Mouse (Mus musculus) layer of hippocampus, postnatal 14 days (tissue): ENCODE measurements around the gene Mllt10. TPM values are rescaled to one million over a fixed set of nuclear protein-coding genes. Genes with fewer than 3 reads are reported as not detected.

Experiments used
- DNase-seq, 2 experiments: peaks; one replicate each; pipeline ENCODE4 v3.0.0; 2021 to 2022; ENCODE audit warnings: low spot score in 2 of 2, mixed read lengths in 1 of 2
- total RNA-seq, 2 experiments: library from RNA; stranded (reverse); gene quantifications; 2 replicates each; pipeline ENCODE4 v1.2.3; 2021

Gene Mllt10
- total RNA-seq, 2 experiments from 2014 or later = 51.0 to 63.0 TPM

DNA sequence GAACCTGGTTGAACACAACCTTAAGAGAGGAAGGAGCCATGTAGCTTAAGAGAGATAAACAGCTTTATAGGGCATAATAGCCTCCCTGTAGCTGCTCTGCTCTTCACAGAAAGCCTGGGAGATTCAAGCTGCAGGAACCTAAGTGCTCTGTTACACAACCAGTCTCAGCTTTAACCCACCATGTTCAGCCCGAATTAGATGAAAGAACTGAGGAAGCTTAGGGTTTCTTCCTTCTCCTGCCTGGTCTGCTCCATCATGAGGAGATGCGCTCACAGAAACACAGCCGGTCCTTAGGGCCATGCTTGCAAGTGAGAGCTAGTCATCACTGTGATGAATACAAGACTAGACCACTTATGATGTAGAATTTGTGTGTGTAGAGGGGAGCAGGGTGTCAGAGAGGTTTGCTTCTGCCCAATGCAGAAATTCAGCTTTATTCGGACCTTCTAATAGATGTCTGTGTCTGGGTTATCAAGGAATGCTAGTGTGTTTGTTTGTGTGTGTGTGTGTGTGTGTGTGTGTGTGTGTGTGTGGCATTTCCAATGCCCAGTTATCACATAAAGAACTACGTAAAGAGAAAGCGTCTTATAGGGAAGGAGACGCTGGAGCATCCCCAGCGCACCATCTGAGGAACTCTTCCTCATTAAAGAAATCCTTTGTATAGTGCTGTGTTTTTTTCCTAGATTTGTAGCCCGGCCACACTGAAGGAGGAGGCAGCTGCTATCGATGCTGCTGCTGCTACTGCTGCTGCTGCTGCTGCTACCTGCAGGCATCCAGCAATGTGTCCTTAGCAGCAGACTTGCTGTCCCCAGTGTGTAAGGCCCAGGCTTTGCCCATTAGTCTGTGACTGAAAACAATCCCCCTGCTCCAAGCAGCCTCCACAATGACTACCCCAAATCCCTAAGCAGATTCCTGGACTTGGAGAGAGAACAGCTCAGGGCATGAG, 21.6 kb upstream of the Mllt10 start:
- no peak for DNase-seq

DNA sequence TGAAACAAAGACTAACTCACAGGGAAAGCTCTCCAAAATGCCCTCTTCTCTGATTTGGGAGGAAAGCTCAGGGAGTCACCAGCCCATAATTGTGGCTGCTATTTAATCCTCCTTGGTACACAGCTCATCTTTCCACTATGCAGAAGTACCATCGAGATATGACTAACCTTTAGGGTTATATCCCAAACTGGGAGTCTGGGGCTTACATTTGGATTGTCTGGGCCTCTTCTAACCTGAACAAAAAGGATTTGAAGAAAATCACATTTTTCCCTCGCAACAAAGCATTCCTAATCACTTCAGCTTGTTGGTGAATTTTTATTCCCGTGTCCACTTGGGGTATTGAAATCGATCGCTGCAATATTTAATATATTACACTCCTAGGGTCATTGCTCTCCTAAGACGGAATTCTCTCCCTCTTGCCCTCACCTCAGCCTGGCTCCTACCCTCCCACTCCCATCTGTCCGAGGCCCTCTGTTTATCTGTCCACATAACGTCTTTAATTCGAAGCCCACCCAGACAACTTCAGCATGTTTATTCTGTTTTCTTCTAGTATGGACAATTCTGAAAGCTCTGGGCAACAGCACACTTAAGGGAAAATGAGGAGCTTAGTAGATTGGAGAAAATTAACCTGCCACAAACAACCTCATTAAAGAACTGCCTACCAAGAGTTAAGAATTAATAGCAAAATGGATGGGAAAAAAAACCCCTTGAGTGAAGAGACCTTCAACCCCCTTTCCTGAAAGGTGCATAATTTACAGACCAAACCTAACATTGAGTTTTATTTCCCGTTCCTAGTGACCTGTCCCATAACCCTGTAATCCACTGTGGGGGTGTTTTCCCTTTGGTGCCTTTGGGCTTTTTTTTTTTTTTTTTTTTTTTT, 20.4 kb upstream of the Mllt10 start:
- no peak for DNase-seq

DNA sequence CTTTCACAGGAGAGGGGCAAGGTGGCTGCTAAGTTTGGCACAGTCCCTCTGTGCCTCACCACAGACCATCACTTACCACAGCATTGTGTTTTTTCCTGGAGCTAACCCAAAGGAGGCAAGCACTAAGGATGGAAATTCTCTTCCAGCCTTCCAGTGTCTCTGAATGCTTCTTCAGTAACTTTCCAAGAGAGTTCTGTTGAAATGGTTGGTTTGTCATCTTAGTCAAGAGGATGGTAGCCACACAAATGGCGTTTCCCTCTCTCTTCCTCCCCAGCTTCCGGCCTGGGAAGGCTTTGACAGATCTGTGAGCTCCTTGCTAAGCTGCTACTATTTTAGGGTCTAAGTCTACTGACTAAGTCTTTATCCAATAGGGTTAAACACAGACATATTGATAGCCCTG, 17.5 kb upstream of the Mllt10 start, which contains the start of gene A930004D18Rik:
TSS of gene A930004D18Rik (minus strand) at position 247 of the 400 bp plus-strand sequence.
- no peak for DNase-seq

DNA sequence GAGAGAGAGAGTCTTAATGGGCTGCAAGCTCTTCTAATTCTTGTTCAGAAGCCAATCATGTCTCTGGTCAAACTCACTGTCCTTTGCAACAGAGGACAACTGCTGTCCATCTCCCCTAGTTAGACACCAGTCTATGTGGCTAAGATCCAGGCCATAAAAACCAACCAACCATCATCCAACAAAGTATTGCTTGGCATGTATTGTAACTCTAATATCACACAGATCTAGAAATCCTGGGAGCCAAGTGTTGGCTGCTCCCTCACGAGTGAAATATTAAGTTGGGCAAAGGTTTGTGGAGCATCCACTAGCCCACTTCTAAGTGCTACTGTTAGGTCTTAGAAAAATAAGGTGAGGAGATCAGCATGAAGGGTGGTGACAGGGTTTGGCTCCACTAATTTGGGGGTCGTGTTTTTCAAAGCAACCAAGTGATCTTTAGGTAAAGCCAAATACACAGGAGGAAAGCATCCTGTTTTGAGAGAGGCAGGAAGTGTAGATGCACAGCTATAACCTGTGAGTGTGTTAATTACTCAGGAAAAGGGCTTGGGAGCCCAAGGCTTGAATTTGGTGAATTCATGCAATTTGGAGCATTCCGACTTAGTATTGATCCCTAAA, 16.8 kb upstream of the Mllt10 start:
- DNase-seq = no peak

DNA sequence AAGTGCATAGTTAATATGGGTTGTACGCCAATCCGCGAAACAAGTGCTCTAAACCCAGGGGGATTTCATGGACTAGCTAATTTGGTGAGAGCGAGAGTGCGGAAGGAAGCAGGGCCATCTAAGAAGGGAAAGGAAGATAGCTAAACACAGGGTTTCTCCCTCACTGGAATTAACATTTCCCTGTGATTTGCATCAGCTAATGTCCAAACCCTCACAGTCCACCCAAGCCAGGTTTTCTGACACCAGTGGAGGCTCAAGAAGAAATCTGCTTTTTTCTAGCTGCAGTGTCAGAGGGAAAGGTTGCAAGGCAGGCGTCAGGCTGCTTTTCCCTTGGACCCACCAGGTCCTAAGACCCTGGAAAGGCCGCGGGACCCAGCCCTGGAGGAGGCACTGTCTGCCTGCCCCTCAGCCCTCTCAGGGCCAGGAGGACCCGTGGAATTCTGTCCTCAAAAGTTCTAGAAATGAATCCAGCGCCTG, 16.1 kb upstream of the Mllt10 start:
- DNase-seq = no peak

DNA sequence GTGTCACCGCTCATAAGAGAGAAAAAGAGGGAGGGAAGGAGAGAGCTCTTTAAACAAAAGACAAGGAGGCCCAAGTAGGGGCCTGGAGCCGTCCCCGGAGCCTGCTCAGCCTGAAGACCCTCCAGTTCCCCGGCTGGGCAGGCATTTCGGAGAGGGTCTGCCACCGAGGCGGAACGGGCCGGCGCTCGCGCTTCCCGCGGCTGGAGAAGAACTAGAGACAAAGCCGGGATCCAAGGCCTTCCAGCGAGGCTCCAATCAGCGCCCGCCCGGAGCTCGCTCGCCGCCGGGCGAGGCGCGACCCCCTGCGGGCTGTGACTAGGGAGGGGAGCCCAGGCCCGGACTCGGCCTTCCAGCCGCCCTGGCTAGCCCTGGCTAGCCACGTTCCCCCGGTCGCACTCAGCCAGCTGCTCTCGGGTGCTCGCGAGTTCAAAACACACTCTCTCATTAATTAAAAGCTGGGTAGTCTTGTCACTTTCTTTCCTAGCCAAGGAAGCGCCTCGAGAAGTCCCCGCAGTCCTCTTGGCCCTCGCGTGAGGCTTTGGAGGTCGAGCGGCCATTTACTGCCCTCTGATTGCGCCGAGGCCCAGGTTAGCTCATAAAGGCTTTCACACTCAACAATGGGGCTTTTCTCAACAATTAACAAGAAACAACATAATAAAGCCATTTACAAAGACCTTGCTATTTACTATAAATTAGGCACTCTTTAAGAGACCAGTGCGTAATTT, 15.3 kb upstream of the Mllt10 start:
- DNase-seq = peak in 1 of 2 experiments; percentile 64

DNA sequence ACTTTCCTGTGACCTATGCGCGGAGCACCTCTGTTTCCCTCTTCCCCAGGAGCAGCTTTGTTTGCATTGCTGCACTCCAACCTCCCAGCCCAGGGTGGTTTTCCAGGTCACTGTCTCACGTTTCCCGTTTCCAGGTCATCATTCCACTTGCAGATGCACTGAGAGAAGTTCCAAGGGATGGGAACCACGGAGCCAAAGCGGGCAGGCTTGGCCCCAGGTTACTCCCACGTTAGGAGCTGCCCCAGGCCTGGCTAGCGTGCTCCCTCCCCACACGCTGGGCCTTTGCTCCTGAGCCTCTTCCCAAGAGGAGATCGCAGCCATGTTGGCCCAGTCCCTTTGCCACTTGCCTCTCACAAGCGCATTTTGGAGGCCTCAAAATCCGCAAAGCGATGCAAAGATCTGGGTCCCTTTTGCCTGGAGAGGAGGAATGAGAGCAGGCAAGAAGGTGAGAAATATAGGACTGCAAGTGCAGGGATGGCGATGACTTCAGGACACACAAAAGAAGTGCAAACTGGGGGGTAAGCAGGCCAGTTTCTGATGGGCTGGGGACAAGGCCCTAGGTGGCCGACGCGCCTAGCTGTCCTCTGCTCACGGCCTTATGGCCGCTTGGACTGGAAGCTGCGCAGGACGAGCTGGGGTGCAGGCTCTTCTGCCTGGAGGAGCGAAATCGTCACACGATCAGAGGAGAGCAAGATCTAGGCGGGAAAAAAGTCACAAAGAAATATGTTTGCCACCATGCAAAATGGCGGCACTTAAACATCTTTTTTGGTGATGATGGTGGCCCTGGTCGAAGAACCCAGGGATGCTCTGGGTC, 14.5 kb upstream of the Mllt10 start:
- DNase-seq = no peak

DNA sequence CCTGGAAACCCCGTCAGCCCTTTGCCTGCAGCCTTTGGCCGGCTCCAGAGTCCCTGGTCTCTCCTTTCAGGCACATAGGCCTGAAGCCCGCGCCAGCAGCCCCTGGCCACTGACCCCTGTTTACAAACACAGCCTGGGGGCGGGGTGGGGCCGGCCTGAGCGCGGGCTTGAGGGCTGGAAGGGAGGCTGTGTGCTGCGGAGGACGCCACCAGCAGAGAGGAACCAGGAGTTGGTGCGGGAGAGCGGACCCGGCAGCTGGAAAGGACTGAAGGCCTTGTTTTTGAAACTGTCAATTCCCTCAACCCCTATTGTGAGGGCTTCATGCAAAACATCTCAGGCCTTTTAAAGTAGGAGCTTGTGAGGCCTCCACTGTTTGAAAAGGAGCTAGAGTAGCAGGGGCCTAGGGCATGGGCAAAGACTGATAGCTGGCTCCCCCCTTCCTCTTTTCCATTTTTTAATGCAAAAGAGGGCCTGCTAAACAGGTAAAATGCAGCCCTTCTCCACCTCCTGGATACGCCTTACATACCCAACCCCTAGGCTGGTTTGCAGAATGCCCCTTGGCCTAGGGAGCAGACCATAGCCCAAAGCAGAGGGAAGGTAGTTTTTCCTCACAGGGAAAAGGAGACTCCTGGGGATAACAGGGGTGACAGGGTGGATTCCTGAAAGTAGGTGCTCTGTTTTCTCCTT, 13.7 kb upstream of the Mllt10 start:
- DNase-seq = peak; percentile 52 to 61

DNA sequence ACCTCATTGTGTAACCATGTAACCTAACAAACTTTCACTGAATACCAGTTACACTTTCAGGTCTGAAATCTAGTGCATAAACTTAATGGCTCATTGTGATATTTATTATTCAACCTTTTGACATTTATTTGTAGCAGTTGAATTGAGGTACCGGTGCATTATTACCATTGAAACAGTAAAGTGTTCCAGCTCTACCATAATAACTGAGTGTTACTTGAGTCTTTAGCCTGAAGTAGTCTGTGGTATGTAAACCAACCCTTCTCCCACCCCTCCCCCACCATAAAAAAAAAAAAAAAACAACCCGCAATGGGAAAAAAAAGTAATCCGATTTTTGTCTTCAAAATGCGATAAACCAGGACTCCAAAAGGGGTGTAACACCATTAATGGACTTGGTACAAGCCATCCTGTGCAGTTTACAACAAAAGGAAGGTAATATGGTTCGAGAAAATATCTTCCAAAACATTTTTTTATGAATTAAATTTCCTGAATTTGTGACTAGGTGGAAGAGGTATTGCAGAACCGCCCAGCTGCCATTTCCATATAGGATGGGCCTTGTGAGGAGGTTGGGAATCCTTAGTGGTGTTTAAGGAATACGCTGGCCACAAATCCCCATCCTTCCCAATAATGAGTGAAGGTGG, 9.8 kb upstream of the Mllt10 start:
- DNase-seq = no peak

DNA sequence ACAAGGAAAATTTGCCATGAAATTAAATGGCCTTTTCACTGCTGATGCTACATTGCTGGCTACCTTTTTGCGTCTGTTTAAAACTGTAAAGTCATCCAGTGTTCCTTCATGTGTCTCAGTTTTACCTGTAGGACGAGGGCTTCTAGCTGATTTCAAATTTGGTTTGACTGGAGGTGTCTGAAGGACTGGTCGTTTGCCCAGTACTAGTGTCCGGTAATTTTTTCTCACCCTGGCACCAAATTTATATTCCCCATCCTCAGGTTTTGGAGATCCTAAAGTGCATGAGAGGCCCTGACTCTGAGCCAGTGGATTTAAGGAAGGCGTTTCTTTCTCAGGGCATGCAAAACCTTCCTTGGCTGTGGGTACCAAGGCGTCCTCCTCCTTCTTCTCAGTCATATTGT, 9.3 kb upstream of the Mllt10 start:
- no peak for DNase-seq

DNA sequence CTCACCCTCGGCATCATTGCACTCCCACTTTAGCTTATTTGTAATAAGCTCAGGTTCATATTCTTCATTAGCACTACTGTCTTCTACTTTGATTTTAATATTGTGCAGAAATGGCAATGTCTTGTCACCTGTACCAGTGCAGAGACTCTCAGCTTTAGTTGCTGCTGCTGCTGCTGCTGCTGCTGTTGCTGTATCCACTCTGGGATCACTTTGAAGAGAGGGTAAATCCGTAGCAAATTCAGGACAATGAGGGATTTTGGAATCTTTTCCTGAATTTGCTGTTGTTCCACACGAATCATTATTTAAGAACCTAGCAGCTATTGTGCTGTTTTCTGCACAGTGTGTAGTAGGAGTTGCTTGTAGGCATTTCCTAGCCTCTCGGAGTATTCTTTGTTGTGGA, 8.9 kb upstream of the Mllt10 start:
- no peak for DNase-seq

DNA sequence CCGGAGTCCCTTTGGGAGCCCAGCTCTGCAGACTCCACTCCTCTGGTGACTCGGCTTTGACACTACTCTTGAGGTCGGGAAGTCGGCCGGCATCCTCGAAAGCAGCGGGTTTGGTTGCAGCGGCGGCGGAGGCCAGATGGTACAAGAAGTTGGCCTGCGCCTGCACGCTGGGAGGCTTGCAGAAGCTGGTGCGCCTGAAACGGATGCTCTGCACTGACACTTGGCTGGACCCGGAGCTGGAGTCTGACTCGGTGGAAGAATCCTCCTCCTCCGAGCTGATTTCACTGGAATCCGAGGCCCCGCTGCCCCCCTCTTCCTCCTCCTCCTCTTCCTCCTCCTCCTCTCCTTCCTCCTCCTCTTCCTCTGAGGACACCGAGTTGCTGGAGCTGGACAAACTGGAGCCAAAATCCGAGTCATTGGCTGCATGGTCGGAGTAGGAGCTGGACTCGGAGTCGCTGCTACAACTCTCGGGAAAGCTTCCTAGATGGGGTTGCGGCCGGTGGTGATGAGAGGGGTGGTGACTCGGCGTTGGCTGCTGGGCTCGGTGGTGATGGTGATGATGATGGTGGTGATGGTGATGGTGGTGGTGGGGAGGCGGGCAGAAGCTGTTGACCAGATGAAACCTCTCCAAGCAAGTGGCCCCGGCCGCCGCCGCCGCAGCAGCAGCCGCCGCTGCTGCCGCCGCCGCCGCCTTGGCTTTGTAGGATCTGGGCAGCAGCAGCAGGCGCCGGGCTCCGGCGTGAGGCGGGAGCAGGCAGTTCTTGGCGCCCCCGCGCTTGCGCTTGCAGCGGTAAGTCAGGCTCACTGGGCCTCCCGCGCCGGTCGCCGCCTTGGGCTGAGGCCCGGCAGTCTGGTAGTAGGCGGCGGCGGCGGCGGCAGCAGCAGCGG, 8.0 kb upstream of the Mllt10 start:
- peak; percentile 51 to 72 for DNase-seq

DNA sequence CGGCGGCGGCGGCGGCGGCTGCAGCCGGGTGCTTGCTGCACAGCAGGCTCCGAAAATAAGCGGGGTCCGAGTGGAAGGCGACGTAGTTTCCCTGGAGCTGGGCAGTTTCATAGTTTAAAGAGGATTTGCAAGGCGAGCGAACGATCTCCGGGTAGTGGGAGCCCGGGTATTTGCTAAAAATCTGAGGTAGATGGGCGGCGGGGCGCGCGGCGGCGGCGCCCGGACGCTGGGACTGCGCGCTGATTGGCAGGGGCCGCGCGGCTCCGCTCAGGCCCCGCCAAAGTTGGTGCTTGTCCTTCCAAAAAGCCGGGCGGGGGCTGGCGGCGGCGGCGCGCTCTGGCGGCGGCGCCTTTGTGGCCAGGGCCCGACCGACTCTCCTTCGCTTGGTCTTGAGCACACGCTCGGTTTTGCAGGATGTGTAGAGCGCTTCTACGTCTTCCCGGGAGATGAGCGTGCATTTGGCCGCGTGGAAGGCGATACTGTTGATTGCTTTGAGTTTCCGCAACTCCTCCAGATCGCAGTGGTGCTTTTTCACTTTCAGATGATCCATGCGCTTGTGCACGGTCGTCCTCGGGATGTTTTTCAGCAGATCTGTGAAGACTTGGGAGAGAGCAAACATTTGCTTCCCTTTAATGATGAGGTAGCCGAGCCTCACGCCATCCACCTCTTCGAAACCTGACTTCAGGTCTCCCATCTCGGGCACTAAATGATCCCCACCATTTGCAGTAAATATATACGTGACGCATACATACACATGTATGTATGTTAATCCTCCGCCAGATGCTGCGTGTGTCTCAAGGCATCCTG, 7.2 kb upstream of the Mllt10 start:
- peak; percentile 71 to 80 for DNase-seq

DNA sequence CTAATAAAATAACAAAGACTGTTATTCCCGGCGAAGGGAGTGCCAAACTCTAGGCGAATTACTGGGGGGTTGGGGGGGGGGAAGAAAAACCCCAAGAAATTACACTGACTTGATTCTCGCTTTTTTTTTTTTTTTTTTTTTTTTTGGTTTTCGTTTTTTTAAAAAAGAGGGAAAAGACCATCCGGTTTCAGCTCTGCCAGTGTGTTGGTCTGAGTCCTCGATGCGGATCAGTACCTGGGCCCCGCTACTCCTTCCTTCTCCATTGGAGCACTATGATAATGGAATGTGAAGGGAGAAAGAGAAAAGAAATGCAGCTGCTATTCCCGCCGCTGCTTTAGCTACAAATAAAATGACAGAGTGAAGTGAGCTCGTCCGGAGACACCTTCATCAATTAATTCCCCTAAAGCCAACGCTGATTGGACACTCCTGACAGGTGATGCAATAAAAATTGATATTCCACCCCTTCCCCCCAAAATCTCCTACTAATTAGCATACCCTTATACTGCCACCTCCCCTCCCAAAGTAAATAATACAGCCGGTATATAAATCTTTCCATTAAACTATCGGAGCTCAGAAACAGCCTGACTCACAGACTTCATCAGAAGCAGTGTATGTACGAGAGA, 6.5 kb upstream of the Mllt10 start, which contains the start of gene Skida1:
TSS of gene Skida1 (minus strand) at position 599 of the 623 bp plus-strand sequence.
- peak; percentile 44 to 46 for DNase-seq

DNA sequence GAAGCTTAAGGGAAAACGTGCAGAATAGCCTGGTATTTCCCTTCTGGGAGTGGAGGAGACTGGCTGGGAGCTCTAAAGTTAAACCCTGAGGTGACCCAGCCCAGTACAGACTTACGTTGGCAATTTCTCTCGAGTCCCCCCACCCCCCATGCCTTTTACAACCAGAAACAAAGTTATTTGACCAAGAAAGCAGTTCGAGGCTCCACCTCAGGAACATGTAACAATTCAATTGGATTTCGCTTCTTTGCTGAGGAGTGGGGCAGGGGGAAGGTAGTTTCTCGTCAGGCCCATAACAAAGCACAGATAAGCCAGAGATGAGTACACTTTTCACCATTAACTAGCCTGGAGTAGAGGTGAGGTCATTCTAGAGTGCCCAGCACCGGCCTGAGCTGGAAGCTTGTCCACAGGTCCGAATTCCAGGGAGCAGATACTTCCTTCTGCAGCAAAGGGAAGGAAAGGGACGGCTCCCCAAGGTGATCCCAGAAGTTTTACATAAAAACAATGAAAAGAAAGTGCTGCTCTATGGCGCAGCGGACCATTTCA, 5.7 kb upstream of the Mllt10 start:
- DNase-seq = no peak

DNA sequence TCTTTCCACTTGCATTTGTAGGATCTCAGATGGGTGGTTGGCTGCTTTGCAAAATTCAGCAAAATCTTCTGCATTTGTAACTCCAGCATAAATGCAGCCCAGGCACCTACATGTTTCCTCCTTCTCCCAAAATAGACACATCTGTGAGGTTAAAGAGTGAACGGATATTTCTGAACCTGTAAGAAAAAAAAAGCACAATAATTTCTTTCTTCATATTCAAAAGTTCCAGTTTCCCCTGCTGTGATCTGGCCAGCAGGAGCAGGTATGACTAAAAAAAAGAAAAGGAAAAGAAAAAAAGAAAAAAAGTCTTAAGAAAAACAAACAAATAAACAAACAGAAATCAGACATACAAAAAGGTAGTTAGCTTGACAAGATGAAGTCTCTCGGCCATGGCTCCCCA, 5.0 kb upstream of the Mllt10 start:
- no peak for DNase-seq
